Mouse (Mus musculus) erythroblast, embryonic 14.5 days (primary cell): ENCODE measurements around the gene Lipc.

Source experiments
- GATA1 ChIP-seq: IDR thresholded peaks from 2 replicates; pipeline ENCODE4 v1.6.1; 2012; ENCODE audit warnings: low read length, inconsistent platforms, mixed read lengths
- TAL1 ChIP-seq: IDR thresholded peaks from 3 replicates; pipeline ENCODE4 v1.6.1; 2012; ENCODE audit warnings: low read length, inconsistent platforms, mixed read lengths

GRCm38 (mm10) chr9:70848135-70848770 is 103.8 kb downstream of the Lipc start:
- TF ChIP-seq TAL1: no peak
- TF ChIP-seq GATA1: no peak
